In genomic region chr11:79080965-79081891, GRCm38 (mm10) we compare ENCODE assay signal across 8 mouse cellular contexts.
DNase-seq lines count a peak whose midpoint lies in the region; ATAC-seq and TF ChIP-seq lines count a peak whose summit lies in the region.
"Had no signal": no experiment of that assay in that cellular context is flagged by ENCODE, and none has a peak within 500 bp of the region (broad histone marks: within the 10 kb centered on the region; RNA-seq: fewer than 3 reads in every experiment).

No protein-coding gene starts in this region.

- H3K79me2 ChIP-seq in C2C12 (ENCODE audit: control insufficient read depth, insufficient read depth): peaks cover 5% of the 10 kb centered on the region

- no peak overlapping the region for H3K4me2 ChIP-seq in heart, embryonic 16.5 days (ENCODE audit: low read depth, low read length)
- 0 out of 2 replicates have a peak overlapping the region, but pooled peaks have one; percentile 1 for H3K4me2 ChIP-seq in lung, embryonic 15.5 days
- no peak overlapping the region for H3K4me2 ChIP-seq in midbrain, postnatal 0 days (ENCODE audit: low read depth, low read length, poor library complexity, severe bottlenecking)
- H3K4me2 ChIP-seq: neural tube, embryonic 13.5 days had no signal

- no peak for ATAC-seq in heart, embryonic 16.5 days (replicated peaks; ENCODE audit: extremely low read depth, insufficient read depth, low FRiP score)
- peak; percentile 86 for ATAC-seq in lung, embryonic 15.5 days (ENCODE audit: borderline replicate concordance, extremely low read depth, low FRiP score, low TSS enrichment)
- ATAC-seq in erythroblast, adult 5-6 weeks (replicated peaks; ENCODE audit: low FRiP score, poor library complexity, severe bottlenecking): no peak
- no peak for ATAC-seq in midbrain, postnatal 0 days (ENCODE audit: low FRiP score)

- no peaks in the 10 kb centered on the region for H3K27me3 ChIP-seq in C2C12 (ENCODE audit: control insufficient read depth, insufficient read depth, insufficient read length)
- H3K27me3 ChIP-seq in heart, embryonic 16.5 days (ENCODE audit: control insufficient read depth, insufficient read depth, low read length): no peaks in the 10 kb centered on the region
- H3K27me3 ChIP-seq in lung, embryonic 15.5 days: no peaks in the 10 kb centered on the region
- no peaks in the 10 kb centered on the region for H3K27me3 ChIP-seq in midbrain, postnatal 0 days (ENCODE audit: insufficient read depth, low read length)
- H3K27me3 ChIP-seq: neural tube, embryonic 13.5 days had no signal

- peak; percentile 45 for DNase-seq in adrenal gland, adult 8-10 months
- DNase-seq in thymus, postnatal 10 days (ENCODE audit: low spot score in 2 of 2): no peak
- DNase-seq in midbrain, postnatal 0 days (ENCODE audit: low spot score): no peak

- 59% methylated on average over 16 of the region's 16 CpGs for WGBS in heart, embryonic 16.5 days
- WGBS in lung, embryonic 15.5 days: 41% methylated on average over 16 of the region's 16 CpGs
- WGBS in midbrain, postnatal 0 days: 76% methylated on average over 16 of the region's 16 CpGs

- no peak overlapping the region for H3K4me3 ChIP-seq in C2C12 (ENCODE audit: insufficient read depth, poor library complexity, severe bottlenecking)
- no peak overlapping the region for H3K4me3 ChIP-seq in heart, embryonic 16.5 days (ENCODE audit: low read length)
- H3K4me3 ChIP-seq in lung, embryonic 15.5 days: no peak overlapping the region
- no peak overlapping the region for H3K4me3 ChIP-seq in midbrain, postnatal 0 days (ENCODE audit: low read depth, low read length)
- H3K4me3 ChIP-seq: neural tube, embryonic 13.5 days had no signal

- no peaks in the 10 kb centered on the region for H3K9me3 ChIP-seq in heart, embryonic 16.5 days (replicated peaks; ENCODE audit: control insufficient read depth, low read length)
- no peaks in the 10 kb centered on the region for H3K9me3 ChIP-seq in lung, embryonic 15.5 days
- no peaks in the 10 kb centered on the region for H3K9me3 ChIP-seq in midbrain, postnatal 0 days (ENCODE audit: low read length)
- H3K9me3 ChIP-seq: neural tube, embryonic 13.5 days had no signal

- H3K79me3 ChIP-seq in C2C12 (ENCODE audit: low read depth): peaks cover under 1% of the 10 kb centered on the region

- H3K4me1 ChIP-seq in heart, embryonic 16.5 days (ENCODE audit: control insufficient read depth, insufficient read depth, low read length): peaks cover 54% of the 10 kb centered on the region
- H3K4me1 ChIP-seq in lung, embryonic 15.5 days: peaks cover 57% of the 10 kb centered on the region
- no peaks in the 10 kb centered on the region for H3K4me1 ChIP-seq in midbrain, postnatal 0 days (ENCODE audit: insufficient read depth, low read length)

- peak overlapping the region; percentile 30 for H3K27ac ChIP-seq in heart, embryonic 16.5 days (ENCODE audit: low read length)
- peak overlapping the region; percentile 95 for H3K27ac ChIP-seq in lung, embryonic 15.5 days
- H3K27ac ChIP-seq in midbrain, postnatal 0 days (ENCODE audit: low read depth, low read length): no peak overlapping the region
- H3K27ac ChIP-seq: neural tube, embryonic 13.5 days had no signal

- no peaks in the 10 kb centered on the region for H3K36me3 ChIP-seq in C2C12 (ENCODE audit: control insufficient read depth, insufficient read depth)
- no peaks in the 10 kb centered on the region for H3K36me3 ChIP-seq in heart, embryonic 16.5 days (ENCODE audit: control insufficient read depth, insufficient read depth)
- no peaks in the 10 kb centered on the region for H3K36me3 ChIP-seq in lung, embryonic 15.5 days
- H3K36me3 ChIP-seq in midbrain, postnatal 0 days (ENCODE audit: insufficient read depth, low read length): no peaks in the 10 kb centered on the region
- H3K36me3 ChIP-seq: neural tube, embryonic 13.5 days had no signal

- no peak overlapping the region for H3ac ChIP-seq in C2C12 (ENCODE audit: control insufficient read depth, insufficient read length, low read depth)

- no peak for TF ChIP-seq CTCF in C2C12 (IDR thresholded peaks at IDR 0.05; ENCODE audit: control insufficient read depth, insufficient read depth, insufficient read length)
- TF ChIP-seq CTCF in midbrain, postnatal 0 days (IDR thresholded peaks at IDR 0.05): no peak

- no peak overlapping the region for H3K9ac ChIP-seq in heart, embryonic 16.5 days (ENCODE audit: low read length)
- H3K9ac ChIP-seq in lung, embryonic 15.5 days: no peak overlapping the region
- H3K9ac ChIP-seq in midbrain, postnatal 0 days (replicated peaks; ENCODE audit: low read length, poor library complexity, severe bottlenecking): no peak overlapping the region
- H3K9ac ChIP-seq: neural tube, embryonic 13.5 days had no signal

TF ChIP-seq in C2C12, 6 proteins besides CTCF, POLR2A, EP300 and RAD21:
- no peak for TF ChIP-seq MAX (IDR thresholded peaks at IDR 0.05)
- no peak for TF ChIP-seq FOSL1 (IDR thresholded peaks at IDR 0.05; ENCODE audit: insufficient read depth, low read length, poor library complexity, severe bottlenecking)
- TF ChIP-seq CEBPB (IDR thresholded peaks at IDR 0.05; ENCODE audit: low read depth): peak; percentile 6
